Mouse (Mus musculus) embryonic facial prominence, embryonic 15.5 days (tissue): ENCODE data around the gene Myoz2. TPM values are rescaled to one million over a fixed set of nuclear protein-coding genes. Genes with fewer than 3 reads are reported as not detected.

Source experiments
- ATAC-seq: fragments of 200-750 bp; cut with Nextera tagmentation; 2 replicates; pipeline ENCODE4 v1.8.0; 2017; ENCODE audit warnings: low read depth, moderate TSS enrichment; ENCODE audit not compliant: insufficient number of reproducible peaks, low FRiP score, low TSS enrichment
- H3K27ac ChIP-seq: fragments of 300-500 bp; sonication (generic); replicated peaks from 2 replicates; pipeline ENCODE4 v1.5.1; 2015; ENCODE audit warnings: mild to moderate bottlenecking, inconsistent platforms
- H3K27me3 ChIP-seq: fragments of 300-500 bp; sonication (generic); 2 replicates; pipeline ENCODE4 v1.6.1; 2015; ENCODE audit warnings: inconsistent platforms
- H3K36me3 ChIP-seq: fragments of 300-500 bp; sonication (generic); 2 replicates; pipeline ENCODE4 v1.6.1; 2015; ENCODE audit warnings: mild to moderate bottlenecking, inconsistent platforms
- H3K4me1 ChIP-seq: fragments of 300-500 bp; sonication (generic); 2 replicates; pipeline ENCODE4 v1.6.1; 2015; ENCODE audit warnings: inconsistent platforms
- H3K4me2 ChIP-seq: fragments of 300-500 bp; sonication (generic); replicated peaks from 2 replicates; pipeline ENCODE4 v1.6.1; 2015; ENCODE audit warnings: mild to moderate bottlenecking, inconsistent platforms
- H3K4me3 ChIP-seq: fragments of 300-500 bp; sonication (generic); replicated peaks from 2 replicates; pipeline ENCODE4 v1.5.1; 2015; ENCODE audit warnings: mild to moderate bottlenecking, inconsistent platforms
- H3K9ac ChIP-seq: fragments of 300-500 bp; sonication (generic); 2 replicates; pipeline ENCODE4 v1.6.1; 2015; ENCODE audit warnings: inconsistent platforms
- H3K9me3 ChIP-seq: fragments of 300-500 bp; sonication (generic); replicated peaks from 2 replicates; pipeline ENCODE4 v1.6.1; 2016; ENCODE audit warnings: inconsistent platforms
- WGBS: fragments of 180-500 bp; shearing (Covaris S2); methylation state at CpG from one replicate; pipeline ENCODE4 v1.1.7; 2015; 5-methylcytosine and 5-hydroxymethylcytosine counted together
- polyA plus RNA-seq: library from polyadenylated mRNA; unstranded; fragments of >200 nt; fragmentation: Nextera tagmentation; extraction: Ambion mirVana; gene quantifications from 2 replicates; pipeline ENCODE4 v1.2.1, GENCODE M21; 2015

The Myoz2 gene
- polyA plus RNA-seq, 1 experiment from 2014 or later, result 31.8 TPM

DNA sequence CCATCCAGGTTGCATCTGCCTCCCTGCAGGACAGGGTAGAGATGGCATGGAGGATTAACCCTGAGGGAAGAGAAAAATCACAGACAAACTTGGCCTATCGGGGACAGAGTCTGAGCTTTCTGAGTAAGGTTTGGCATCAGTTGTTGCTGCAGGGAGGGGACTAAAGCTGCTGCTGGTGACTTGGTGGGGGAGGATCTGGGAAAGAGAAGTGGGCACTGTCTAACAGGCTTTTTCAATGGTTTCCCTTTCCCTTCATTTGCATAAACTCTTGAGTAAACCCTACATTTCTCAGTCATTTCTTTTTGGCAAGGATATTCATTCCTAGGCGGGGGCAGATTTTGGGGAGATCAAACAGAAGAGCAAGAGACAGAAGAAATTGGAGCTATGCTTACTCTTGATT lies 27.1 kb upstream of the Myoz2 start:
- no peaks in the 10 kb centered on the region for H3K9me3 ChIP-seq
- no peak for ATAC-seq
- peaks cover 8% of the 10 kb centered on the region; the same call in 1 of the 2 replicates for H3K4me1 ChIP-seq
- no peaks in the 10 kb centered on the region for H3K36me3 ChIP-seq
- H3K27ac ChIP-seq, result no peak overlapping the region
- no peak overlapping the region for H3K4me3 ChIP-seq
- no peak overlapping the region for H3K4me2 ChIP-seq
- no peaks in the 10 kb centered on the region for H3K27me3 ChIP-seq
- H3K9ac ChIP-seq, result no peak overlapping the region
- WGBS, result 44% methylated on average over 2 of the region's 2 CpGs

DNA sequence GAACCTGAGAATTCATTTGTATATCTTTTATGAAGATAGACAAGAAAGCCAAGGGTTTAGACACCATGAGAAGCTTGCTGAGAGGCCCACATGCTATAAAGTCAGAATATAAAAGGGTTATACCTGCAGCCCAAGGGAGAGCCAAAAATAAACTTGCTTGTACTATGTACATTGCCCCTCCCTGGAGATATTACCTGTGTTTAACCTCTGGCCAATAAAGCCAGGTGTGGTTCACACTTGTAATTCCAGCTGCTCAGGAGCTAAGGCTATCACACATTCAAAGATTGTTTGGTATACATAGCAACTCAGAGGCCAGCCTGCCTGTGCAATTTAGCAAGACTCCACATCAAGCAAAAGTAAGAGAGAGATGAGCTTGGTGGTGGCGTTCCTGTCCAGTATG lies 24.0 kb upstream of the Myoz2 start:
- Histone ChIP-seq H3K4me3 (no peak overlapping the region), H3K9ac (no peak overlapping the region), H3K27ac (no peak overlapping the region), H3K4me2 (no peak overlapping the region), H3K36me3 (no peaks in the 10 kb centered on the region), H3K4me1 (0 out of 2 replicates have a peak, but pooled peaks cover 5% of the 10 kb centered on the region), H3K9me3 (no peaks in the 10 kb centered on the region), H3K27me3 (no peaks in the 10 kb centered on the region)
- no peak for ATAC-seq
- WGBS, result 89% methylated on average over 1 of the region's 1 CpGs

DNA sequence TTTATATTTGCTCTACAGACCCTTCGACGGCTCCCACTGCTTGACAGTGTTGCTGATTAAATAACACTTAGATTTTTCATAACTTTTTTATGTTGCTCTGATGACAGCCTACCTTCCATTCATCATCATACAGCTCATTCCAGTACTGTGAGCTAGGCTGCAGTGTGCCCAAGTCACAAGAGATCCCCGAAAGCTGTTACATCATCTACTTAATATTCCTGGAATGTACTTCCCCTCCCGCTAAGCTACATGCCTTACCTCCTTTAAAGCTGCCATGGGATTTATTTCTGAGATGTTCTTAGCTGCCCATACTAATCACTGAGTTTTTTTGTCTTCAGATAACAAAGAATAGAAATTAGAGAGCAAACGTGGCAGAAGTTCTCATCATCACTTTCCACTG lies 19.4 kb upstream of the Myoz2 start:
- Histone ChIP-seq H3K9me3 (no peaks in the 10 kb centered on the region), H3K4me1 (no peaks in the 10 kb centered on the region), H3K4me3 (no peak overlapping the region), H3K4me2 (no peak overlapping the region), H3K36me3 (no peaks in the 10 kb centered on the region), H3K27me3 (no peaks in the 10 kb centered on the region), H3K27ac (no peak overlapping the region), H3K9ac (no peak overlapping the region)
- 58% methylated on average over 5 of the region's 5 CpGs for WGBS
- ATAC-seq, result no peak

DNA sequence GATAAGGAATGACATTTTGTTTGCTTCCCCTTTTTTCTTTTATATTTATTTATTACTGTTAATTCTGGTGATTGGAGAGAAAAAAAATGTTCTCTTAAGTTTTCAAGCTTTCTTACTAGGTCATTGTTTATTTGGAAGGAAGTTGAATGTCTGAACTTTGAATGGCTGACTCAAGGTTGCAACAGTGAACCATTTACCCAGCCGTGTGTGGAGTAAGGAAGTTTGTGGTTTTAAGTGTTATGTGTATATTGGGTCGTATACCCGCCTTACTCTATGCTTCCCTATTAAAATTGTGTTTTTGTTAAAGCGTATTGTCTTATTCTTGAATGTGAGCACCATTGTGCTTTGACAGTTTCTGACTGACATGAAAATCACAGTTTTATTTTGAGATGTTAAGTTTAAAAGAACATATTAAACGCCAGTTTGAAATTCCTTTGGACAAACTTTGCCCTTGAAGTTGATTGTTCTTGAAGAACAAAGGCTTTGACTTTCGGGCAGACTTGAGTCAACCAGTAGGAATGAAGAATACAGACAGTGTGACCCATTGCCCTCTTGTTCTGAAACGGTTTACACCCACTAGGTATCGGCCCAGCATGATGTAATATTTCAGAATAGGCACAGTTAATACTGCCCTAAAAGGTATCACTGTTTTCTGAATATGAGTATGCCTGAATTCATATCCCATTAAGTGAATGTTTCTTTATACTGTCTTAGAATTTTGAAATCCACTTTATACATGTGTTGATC lies 18.6 kb upstream of the Myoz2 start:
- no peaks in the 10 kb centered on the region for H3K9me3 ChIP-seq
- H3K36me3 ChIP-seq, result no peaks in the 10 kb centered on the region
- ATAC-seq, result no peak
- no peak overlapping the region for H3K27ac ChIP-seq
- H3K4me3 ChIP-seq, result no peak overlapping the region
- no peak overlapping the region for H3K4me2 ChIP-seq
- H3K4me1 ChIP-seq, result no peaks in the 10 kb centered on the region
- WGBS, result 63% methylated on average over 8 of the region's 8 CpGs
- H3K9ac ChIP-seq, result no peak overlapping the region
- H3K27me3 ChIP-seq, result no peaks in the 10 kb centered on the region

DNA sequence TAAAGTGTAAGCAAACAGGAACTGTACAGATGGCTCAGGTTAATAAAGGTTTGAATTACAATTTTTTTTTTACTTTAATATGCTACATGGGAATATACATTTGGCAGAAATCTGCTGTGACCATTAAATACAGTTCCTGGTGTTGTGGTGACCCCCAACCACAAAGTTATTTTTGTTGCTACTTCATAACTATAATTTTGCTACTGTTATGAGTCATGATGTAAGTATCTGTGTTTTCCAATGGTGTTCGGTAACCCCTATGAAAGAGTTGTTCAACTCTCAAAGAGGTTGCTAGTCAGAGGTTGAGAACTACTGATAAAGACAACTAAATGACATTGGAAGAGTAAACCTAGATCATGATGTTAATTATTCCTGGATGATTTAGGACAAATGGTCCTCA lies 7.5 kb upstream of the Myoz2 start:
- Histone ChIP-seq H3K4me1 (no peaks in the 10 kb centered on the region), H3K9me3 (no peaks in the 10 kb centered on the region), H3K27ac (no peak overlapping the region), H3K27me3 (no peaks in the 10 kb centered on the region), H3K4me3 (no peak overlapping the region), H3K9ac (no peak overlapping the region), H3K4me2 (no peak overlapping the region), H3K36me3 (no peaks in the 10 kb centered on the region)
- 86% methylated on average over 1 of the region's 1 CpGs for WGBS
- ATAC-seq, result no peak

DNA sequence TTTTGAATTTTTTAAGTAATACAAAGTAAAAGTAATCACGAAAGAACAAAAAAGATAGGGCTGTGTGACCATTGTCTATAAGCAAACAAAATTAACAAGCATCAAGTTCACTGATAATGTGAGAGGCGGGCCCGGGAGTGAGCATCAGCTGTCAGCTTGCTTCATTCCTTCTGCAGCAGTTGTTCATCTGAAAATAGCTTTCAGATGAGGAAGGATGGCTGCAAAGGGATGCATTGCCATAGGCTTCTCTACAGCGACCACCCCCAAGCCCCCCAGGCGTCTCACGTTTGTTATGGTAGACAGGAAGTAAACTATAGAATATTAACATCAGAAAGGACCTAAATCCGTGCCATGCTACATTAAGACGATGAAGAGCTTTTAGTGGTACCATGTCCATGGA lies 1.0 kb downstream of the Myoz2 start:
- no peaks in the 10 kb centered on the region for H3K9me3 ChIP-seq
- no peaks in the 10 kb centered on the region for H3K4me1 ChIP-seq
- WGBS, result 55% methylated on average over 8 of the region's 8 CpGs
- no peak for ATAC-seq
- H3K4me3 ChIP-seq, result no peak overlapping the region
- no peaks in the 10 kb centered on the region for H3K27me3 ChIP-seq
- no peak overlapping the region for H3K4me2 ChIP-seq
- H3K36me3 ChIP-seq, result no peaks in the 10 kb centered on the region
- no peak overlapping the region for H3K27ac ChIP-seq
- H3K9ac ChIP-seq, result no peak overlapping the region

DNA sequence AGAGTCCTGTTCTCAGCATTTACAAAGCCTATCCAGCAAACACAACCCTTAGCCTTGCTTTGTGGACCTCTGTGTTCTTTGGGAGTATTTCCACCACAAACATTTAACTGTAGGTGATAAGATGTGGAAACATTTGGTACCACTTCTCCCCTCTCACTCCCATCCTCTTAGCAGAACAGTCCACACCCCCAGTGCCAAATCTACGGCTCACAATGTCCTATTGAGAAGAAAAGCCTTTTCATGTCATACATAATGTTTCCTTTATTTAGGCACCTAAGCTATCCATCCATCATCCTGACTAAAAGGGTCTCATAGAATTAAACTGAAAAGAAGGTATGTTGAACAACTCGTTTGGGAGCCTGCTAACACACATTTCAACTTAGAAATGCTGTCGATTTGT lies 9.2 kb downstream of the Myoz2 start:
- no peak overlapping the region for H3K4me3 ChIP-seq
- 63% methylated on average over 3 of the region's 3 CpGs for WGBS
- no peaks in the 10 kb centered on the region for H3K36me3 ChIP-seq
- H3K4me1 ChIP-seq, result no peaks in the 10 kb centered on the region
- no peak for ATAC-seq
- no peak overlapping the region for H3K27ac ChIP-seq
- H3K4me2 ChIP-seq, result no peak overlapping the region
- no peaks in the 10 kb centered on the region for H3K27me3 ChIP-seq
- H3K9ac ChIP-seq, result no peak overlapping the region
- H3K9me3 ChIP-seq, result no peaks in the 10 kb centered on the region

DNA sequence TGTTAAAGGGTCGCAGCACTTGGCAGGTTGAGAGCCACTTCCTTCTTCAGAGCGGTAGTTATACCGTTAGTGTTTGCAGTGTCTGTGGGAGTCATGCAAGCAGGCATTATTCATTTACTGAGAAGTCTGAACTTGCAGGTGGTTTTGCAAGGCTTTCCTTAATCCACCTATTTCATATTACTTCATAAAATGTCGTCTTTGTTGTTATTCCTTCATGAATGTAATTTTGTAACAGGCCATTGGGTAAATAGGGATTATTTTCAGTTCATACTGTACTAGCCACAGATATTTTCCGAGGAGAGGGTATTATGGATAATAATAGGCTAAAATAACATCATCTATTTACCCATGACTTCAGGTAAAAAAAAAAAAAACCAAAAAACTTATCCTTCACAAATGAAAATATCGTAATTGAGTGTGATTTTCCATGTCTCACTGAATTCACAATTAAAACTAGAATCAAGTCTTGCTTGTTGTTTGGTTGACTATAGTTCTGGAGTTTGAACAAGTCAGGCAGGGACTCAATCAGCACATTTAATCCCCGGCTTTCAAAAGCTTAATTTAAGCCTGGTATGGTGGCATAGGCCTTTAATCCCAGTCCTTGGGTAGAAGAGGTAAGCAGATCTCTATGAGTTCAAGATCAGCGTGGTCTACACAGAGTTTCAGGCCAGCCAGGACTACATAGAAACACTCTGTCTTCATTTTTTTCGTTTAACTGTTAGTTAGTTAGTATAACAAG lies 10.2 kb downstream of the Myoz2 start:
- H3K27ac ChIP-seq, result no peak overlapping the region
- no peaks in the 10 kb centered on the region for H3K27me3 ChIP-seq
- H3K36me3 ChIP-seq, result no peaks in the 10 kb centered on the region
- ATAC-seq, result no peak
- no peaks in the 10 kb centered on the region for H3K4me1 ChIP-seq
- H3K4me2 ChIP-seq, result no peak overlapping the region
- no peak overlapping the region for H3K9ac ChIP-seq
- WGBS, result 74% methylated on average over 9 of the region's 9 CpGs
- H3K9me3 ChIP-seq, result no peaks in the 10 kb centered on the region
- H3K4me3 ChIP-seq, result no peak overlapping the region

DNA sequence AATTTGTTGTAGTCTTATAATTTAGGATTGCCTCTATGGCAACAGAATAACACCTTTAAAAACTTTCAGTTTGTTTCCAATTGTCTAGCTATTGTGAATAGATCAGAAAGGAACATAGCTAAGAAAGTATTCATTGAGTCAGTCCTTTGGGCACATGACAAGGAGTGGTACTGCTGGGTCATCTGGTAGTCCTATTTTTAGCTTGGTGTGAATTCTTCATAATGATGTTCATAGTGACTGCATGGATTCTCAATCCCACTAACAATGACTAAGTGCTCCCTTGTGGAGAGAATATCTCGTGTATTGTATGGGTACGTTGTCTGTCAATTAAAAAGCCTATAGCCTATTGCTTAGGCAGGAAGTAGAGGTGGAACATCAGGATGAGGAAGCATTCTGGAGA lies 16.0 kb downstream of the Myoz2 start:
- 80% methylated on average over 2 of the region's 2 CpGs for WGBS
- Histone ChIP-seq H3K9me3 (no peaks in the 10 kb centered on the region), H3K27me3 (no peaks in the 10 kb centered on the region), H3K4me2 (no peak overlapping the region), H3K27ac (no peak overlapping the region), H3K4me1 (no peaks in the 10 kb centered on the region), H3K9ac (no peak overlapping the region), H3K36me3 (no peaks in the 10 kb centered on the region), H3K4me3 (no peak overlapping the region)
- no peak for ATAC-seq

DNA sequence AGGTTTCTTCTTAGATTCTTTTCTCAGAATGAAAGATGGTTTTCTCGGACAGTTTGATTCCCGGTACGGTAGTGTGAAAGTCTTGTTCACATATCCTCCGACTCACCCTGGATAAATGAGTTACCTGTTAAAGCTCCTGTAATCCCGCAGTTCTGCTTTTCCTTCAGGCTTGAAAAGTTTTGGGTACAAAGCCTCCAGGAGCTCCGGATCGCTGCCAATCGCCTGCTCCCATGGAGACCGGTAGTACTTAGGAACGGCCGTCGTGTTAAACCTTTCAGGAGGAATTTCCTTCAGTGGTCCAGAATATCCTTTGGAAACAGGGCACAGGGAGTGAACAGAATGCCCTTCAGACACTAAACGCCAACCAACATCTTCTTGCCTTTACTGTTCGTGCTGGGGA lies 21.3 kb downstream of the Myoz2 start:
- WGBS, result 88% methylated on average over 14 of the region's 14 CpGs
- H3K4me2 ChIP-seq, result no peak overlapping the region
- H3K4me3 ChIP-seq, result no peak overlapping the region
- no peaks in the 10 kb centered on the region for H3K36me3 ChIP-seq
- no peak overlapping the region for H3K27ac ChIP-seq
- no peaks in the 10 kb centered on the region for H3K4me1 ChIP-seq
- H3K9ac ChIP-seq, result no peak overlapping the region
- ATAC-seq, result no peak
- no peaks in the 10 kb centered on the region for H3K27me3 ChIP-seq
- H3K9me3 ChIP-seq, result no peaks in the 10 kb centered on the region

DNA sequence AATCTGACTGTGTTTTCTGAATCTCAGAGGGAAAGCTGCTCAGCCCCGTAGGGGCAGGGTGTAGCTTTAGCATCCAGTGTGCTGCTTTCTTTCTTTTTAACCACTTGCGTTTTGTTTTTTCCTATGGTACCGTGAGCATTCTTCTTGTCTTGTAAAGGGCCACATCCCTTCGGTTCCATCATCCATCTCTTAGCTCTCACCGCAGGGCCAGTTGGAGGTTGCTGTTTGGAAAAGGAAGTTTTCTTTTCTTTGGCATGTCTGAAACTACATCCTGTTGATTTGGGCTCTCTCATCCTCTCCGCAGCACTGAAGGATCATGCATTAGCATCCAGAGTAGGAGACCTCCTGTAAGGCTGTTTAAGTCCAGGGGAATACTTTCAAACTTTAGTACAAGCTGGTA lies 25.4 kb downstream of the Myoz2 start:
- no peaks in the 10 kb centered on the region for H3K9me3 ChIP-seq
- H3K4me3 ChIP-seq, result no peak overlapping the region
- no peaks in the 10 kb centered on the region for H3K27me3 ChIP-seq
- no peaks in the 10 kb centered on the region for H3K36me3 ChIP-seq
- ATAC-seq, result no peak
- no peak overlapping the region for H3K27ac ChIP-seq
- H3K4me2 ChIP-seq, result no peak overlapping the region
- H3K4me1 ChIP-seq, result no peaks in the 10 kb centered on the region
- WGBS, result 47% methylated on average over 6 of the region's 6 CpGs
- no peak overlapping the region for H3K9ac ChIP-seq

DNA sequence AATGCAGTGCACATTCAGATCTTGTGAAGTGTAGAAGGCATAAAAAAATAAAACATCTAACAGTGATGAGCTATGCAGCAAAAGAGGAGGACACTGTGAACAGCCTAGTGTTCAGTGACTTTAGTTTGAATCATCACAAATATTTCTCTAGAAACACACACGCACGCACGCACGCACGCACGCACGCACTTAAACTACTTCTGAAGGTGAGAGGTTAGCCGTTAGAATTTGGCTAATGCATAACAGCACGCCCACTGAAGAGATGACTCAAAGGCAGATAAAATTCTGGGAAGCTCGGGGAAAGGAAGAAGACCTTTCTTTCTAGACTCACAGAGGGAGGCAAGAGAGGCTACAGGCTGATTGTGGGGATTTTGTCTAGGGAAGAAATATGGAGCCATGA lies 27.4 kb downstream of the Myoz2 start:
- Histone ChIP-seq H3K27me3 (no peaks in the 10 kb centered on the region), H3K4me2 (no peak overlapping the region), H3K4me3 (no peak overlapping the region), H3K27ac (no peak overlapping the region), H3K36me3 (no peaks in the 10 kb centered on the region), H3K4me1 (no peaks in the 10 kb centered on the region), H3K9ac (no peak overlapping the region), H3K9me3 (no peaks in the 10 kb centered on the region)
- ATAC-seq, result no peak
- WGBS, result 77% methylated on average over 10 of the region's 10 CpGs
